Mouse (Mus musculus) inflammation-experienced regulatory T-cells (primary cell): ENCODE results near the gene Tpbg. TPM values are rescaled to one million over a fixed set of nuclear protein-coding genes. Genes with fewer than 3 reads are reported as not detected.

Experiments used
- polyA plus RNA-seq, 2 experiments: library from polyadenylated mRNA; unstranded; fragments of 100-300 nt; shearing (Covaris generic); gene quantifications; one replicate each; pipeline ENCODE4 v1.2.1; 2017

The Tpbg gene
- under 1 TPM; 0.31 to 0.42 TPM for polyA plus RNA-seq

DNA sequence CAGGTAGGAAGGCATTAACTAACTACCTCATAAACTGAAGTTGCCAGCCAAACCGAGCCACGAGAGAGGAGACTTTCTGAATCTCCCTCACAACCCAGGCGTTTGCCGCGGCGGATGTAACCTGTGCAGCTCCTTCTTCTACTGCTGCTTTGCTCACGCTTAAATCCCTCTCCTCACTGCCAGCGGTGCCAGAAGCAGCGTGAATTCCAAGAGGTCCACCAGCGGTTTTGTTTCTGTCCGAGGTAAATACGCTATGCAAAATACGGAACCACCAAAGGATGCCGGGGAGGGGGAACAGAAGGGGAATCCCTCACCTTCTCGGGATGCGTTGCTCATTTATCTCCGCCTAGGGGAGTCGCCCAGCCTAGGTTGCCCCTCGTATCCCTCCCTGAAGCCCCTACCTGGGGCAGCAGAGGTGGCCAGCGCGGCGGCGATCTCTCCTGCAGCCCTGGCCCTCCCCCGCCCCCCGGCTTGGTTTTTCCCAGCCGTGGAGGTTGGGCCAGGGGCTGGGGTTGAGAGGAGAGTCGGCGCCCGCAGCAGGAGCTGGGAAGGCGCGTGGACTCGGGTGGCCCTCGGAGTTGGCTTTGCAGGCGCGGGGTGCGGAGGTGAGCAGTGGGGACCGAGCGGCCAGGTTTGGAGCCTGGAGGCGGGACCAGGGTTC lies at the start of gene Tpbg:
Gene Tpbg, plus strand, starts transcription at position 30 of the 661 bp plus-strand sequence.

Other genes starting within 250 kb of the Tpbg start
- gene Ibtk, start 93.0 kb upstream of the Tpbg start, polyA plus RNA-seq: 10 to 100 TPM; 38.1 to 40.9 TPM